Mouse (Mus musculus): ENCODE measurements around the gene Pakap. TPM values are rescaled to one million over a fixed set of nuclear protein-coding genes. Genes with fewer than 3 reads are reported as not detected.

Pakap gene
- polyA plus RNA-seq, 1 experiment from 2014 or later: 18.7 TPM

DNA sequence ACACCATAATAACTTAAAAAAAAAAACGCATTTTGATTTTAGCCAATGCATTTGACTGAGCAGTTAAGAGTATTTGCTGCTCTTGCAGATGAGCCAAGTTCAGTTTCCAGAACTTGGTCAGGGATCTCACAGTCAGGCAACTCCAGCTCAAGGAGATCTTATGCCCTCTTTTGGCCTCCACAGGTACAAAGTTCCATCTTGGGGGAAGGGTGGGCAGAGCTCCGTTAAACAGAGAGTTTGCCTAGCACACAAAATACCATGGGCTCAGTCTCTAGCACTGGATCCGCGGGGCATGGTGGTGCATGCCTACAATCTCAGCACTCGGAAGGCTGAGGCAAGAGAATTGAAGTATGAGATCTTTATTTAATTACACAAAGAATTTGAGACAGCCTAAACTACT is 164.4 kb downstream of the Pakap start:
- 88% methylated on average over 5 of the region's 5 CpGs for WGBS
- Histone ChIP-seq H3K9ac (ENCODE audit: low read depth, low read length) (no peak overlapping the region), H3K27ac (ENCODE audit: low read depth, low read length) (no peak overlapping the region), H3K4me3 (ENCODE audit: low read length) (no peak overlapping the region), H3K9me3 (ENCODE audit: control insufficient read depth, low read length) (no peaks in the 10 kb centered on the region), H3K4me1 (ENCODE audit: control insufficient read depth, insufficient read depth, low read length) (no peaks in the 10 kb centered on the region), H3K4me2 (replicated peaks; ENCODE audit: low read depth, low read length) (no peak overlapping the region), H3K27me3 (ENCODE audit: control insufficient read depth, insufficient read depth, low read length) (no peaks in the 10 kb centered on the region), H3K36me3 (ENCODE audit: control insufficient read depth, insufficient read depth, low read length) (no peaks in the 10 kb centered on the region)
- ATAC-seq (ENCODE audit: low FRiP score, low TSS enrichment): no peak

DNA sequence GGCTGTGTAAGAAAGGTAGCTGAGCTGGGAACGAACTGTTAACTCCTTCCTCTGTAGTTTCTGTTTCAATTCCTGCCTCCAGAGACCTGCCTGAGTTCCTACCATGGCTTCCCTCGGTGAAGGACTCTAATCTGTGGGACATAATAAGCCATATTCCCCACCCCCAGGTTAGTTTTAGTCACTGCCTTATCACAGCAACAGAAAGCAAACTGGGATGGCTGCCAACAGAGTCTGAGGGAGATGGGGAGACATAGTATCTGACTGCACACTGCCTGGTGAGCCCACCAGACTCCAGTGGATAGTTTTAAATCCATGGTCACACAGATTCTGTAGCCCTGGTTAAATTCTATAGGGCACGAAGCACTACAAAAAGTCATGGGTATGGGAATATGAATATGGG is 165.5 kb downstream of the Pakap start:
- no peaks in the 10 kb centered on the region for H3K4me1 ChIP-seq (ENCODE audit: control insufficient read depth, insufficient read depth, low read length)
- H3K27ac ChIP-seq (ENCODE audit: low read depth, low read length): no peak overlapping the region
- H3K4me3 ChIP-seq (ENCODE audit: low read length): no peak overlapping the region
- no peaks in the 10 kb centered on the region for H3K36me3 ChIP-seq (ENCODE audit: control insufficient read depth, insufficient read depth, low read length)
- no peak for ATAC-seq (ENCODE audit: low FRiP score, low TSS enrichment)
- H3K4me2 ChIP-seq (replicated peaks; ENCODE audit: low read depth, low read length): no peak overlapping the region
- WGBS: 73% methylated on average over 3 of the region's 3 CpGs
- H3K9me3 ChIP-seq (ENCODE audit: control insufficient read depth, low read length): no peaks in the 10 kb centered on the region
- no peaks in the 10 kb centered on the region for H3K27me3 ChIP-seq (ENCODE audit: control insufficient read depth, insufficient read depth, low read length)
- no peak overlapping the region for H3K9ac ChIP-seq (ENCODE audit: low read depth, low read length)

DNA sequence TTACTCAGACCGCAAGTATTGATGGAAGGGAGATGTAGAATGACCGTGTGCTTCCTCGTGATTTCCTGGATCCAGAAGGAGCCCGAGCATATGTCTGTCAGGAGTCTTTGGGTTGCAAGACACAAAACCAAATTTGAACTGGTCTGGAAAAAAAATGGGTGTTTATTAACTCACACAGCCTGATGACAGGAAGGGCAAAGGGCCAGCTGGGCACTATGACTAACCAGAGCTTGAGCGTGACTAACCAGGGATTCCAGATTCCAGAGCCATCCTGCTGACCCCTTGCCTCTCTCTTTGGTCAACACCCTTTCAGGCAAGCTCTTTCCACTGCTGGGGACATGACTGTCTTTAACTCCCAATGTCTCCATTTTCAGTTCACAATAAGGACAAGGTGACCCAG is 167.4 kb downstream of the Pakap start:
- H3K4me1 ChIP-seq (ENCODE audit: control insufficient read depth, insufficient read depth, low read length): no peaks in the 10 kb centered on the region
- H3K9ac ChIP-seq (ENCODE audit: low read depth, low read length): no peak overlapping the region
- no peak overlapping the region for H3K27ac ChIP-seq (ENCODE audit: low read depth, low read length)
- no peaks in the 10 kb centered on the region for H3K27me3 ChIP-seq (ENCODE audit: control insufficient read depth, insufficient read depth, low read length)
- WGBS: 90% methylated on average over 5 of the region's 5 CpGs
- H3K36me3 ChIP-seq (ENCODE audit: control insufficient read depth, insufficient read depth, low read length): no peaks in the 10 kb centered on the region
- no peaks in the 10 kb centered on the region for H3K9me3 ChIP-seq (ENCODE audit: control insufficient read depth, low read length)
- no peak for ATAC-seq (ENCODE audit: low FRiP score, low TSS enrichment)
- H3K4me2 ChIP-seq (replicated peaks; ENCODE audit: low read depth, low read length): no peak overlapping the region
- no peak overlapping the region for H3K4me3 ChIP-seq (ENCODE audit: low read length)

DNA sequence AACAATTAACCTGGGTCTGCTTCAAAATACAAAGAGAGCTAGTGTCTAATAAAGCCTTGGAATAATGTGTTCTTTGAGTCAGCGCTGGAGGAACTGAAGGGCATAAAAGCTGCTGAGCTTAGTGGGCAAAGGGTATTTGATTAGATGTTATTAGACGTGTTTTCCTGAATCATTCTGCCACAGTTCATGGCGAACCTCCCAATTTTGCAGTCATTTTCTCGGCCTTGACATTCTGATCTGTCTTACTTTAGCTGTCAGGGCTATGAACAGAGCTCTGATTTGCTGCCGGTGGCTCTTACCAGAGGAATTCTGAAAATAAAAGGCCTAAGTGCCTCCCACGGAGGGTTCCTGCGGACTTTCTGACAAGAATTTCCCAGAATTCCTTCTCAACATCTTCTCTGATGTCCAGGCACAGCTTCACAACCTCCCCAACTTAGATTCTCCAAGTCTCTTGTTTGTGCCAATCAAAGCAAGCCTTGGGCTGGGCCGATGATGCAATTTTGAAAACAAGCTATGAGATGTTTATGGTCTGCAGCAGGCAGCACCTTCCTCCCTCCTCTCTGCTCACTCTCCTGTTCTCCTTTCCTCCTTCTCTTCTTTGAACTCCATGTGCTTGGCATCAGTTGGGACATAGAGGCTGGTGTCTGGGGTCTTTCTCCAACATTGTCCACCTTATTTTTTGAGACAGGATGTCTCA is 171.0 kb downstream of the Pakap start:
- Histone ChIP-seq H3K9ac (ENCODE audit: low read depth, low read length) (no peak overlapping the region), H3K27ac (ENCODE audit: low read depth, low read length) (no peak overlapping the region), H3K4me3 (ENCODE audit: low read length) (no peak overlapping the region), H3K4me2 (replicated peaks; ENCODE audit: low read depth, low read length) (no peak overlapping the region), H3K9me3 (ENCODE audit: control insufficient read depth, low read length) (no peaks in the 10 kb centered on the region), H3K36me3 (ENCODE audit: control insufficient read depth, insufficient read depth, low read length) (no peaks in the 10 kb centered on the region), H3K4me1 (ENCODE audit: control insufficient read depth, insufficient read depth, low read length) (0 out of 2 replicates have a peak, but pooled peaks cover 3% of the 10 kb centered on the region), H3K27me3 (ENCODE audit: control insufficient read depth, insufficient read depth, low read length) (no peaks in the 10 kb centered on the region)
- ATAC-seq (ENCODE audit: low FRiP score, low TSS enrichment): no peak
- WGBS: 43% methylated on average over 8 of the region's 8 CpGs

DNA sequence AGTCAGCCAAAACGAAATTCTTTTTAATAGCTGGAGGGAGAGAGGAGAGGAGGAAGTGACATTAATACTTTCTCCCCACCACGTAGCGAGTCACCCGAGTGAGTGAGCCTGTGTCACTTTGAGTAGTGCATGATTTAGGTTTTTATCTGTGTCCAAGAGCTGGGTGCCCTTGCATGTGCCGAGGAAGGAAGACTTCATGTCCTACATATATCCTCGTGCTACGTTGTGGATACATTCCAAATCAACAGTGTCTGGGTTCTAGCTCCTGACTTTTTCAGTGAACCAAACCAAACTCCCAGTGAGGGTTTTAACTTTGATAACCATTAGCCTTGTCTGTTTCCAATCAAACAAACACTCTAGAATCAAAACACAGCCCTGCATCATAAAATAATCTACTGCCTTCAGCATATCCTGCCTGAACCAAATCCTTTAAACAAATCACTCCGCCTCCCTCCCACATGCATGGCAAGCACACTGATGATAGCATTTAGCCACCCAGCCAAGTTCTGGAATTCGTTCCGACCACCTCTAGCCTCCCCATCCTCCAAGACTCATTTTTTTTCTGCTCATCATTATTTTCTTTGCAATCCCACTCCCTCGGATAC is 175.4 kb downstream of the Pakap start:
- no peak overlapping the region for H3K27ac ChIP-seq (ENCODE audit: low read depth, low read length)
- 0 out of 2 replicates have a peak, but pooled peaks cover 6% of the 10 kb centered on the region for H3K4me1 ChIP-seq (ENCODE audit: control insufficient read depth, insufficient read depth, low read length)
- no peaks in the 10 kb centered on the region for H3K27me3 ChIP-seq (ENCODE audit: control insufficient read depth, insufficient read depth, low read length)
- no peak overlapping the region for H3K4me3 ChIP-seq (ENCODE audit: low read length)
- no peak overlapping the region for H3K4me2 ChIP-seq (replicated peaks; ENCODE audit: low read depth, low read length)
- H3K9ac ChIP-seq (ENCODE audit: low read depth, low read length): no peak overlapping the region
- no peaks in the 10 kb centered on the region for H3K9me3 ChIP-seq (ENCODE audit: control insufficient read depth, low read length)
- H3K36me3 ChIP-seq (ENCODE audit: control insufficient read depth, insufficient read depth, low read length): no peaks in the 10 kb centered on the region
- 36% methylated on average over 11 of the region's 11 CpGs for WGBS
- ATAC-seq (ENCODE audit: low FRiP score, low TSS enrichment): no peak; the same call in 1 of the 2 replicates

DNA sequence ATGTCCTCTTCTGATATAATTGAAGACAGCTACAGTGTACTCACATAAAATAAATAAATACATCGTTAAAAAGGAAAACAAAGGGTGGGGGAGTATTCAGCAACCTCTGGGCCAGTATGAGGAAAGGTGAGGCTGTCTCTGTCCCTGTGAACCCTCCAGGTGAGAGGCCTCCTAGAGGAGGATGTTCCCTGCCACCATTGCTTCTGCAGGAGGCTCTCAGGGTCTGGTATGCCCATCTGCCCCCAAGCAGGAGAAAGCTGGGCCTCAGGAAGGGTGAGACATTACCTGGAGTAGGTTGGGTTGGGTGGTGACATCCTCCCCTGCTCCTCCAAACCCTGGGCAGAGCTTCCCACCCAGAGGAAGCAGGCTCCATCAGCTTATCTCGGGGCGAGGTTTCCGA is 182.7 kb downstream of the Pakap start:
- Histone ChIP-seq H3K4me3 (ENCODE audit: low read length) (no peak overlapping the region), H3K9me3 (ENCODE audit: control insufficient read depth, low read length) (no peaks in the 10 kb centered on the region), H3K4me2 (replicated peaks; ENCODE audit: low read depth, low read length) (no peak overlapping the region), H3K27ac (ENCODE audit: low read depth, low read length) (no peak overlapping the region), H3K36me3 (ENCODE audit: control insufficient read depth, insufficient read depth, low read length) (no peaks in the 10 kb centered on the region), H3K27me3 (ENCODE audit: control insufficient read depth, insufficient read depth, low read length) (no peaks in the 10 kb centered on the region), H3K9ac (ENCODE audit: low read depth, low read length) (no peak overlapping the region), H3K4me1 (ENCODE audit: control insufficient read depth, insufficient read depth, low read length) (peaks cover 10% of the 10 kb centered on the region; the same call in 1 of the 2 replicates)
- 40% methylated on average over 4 of the region's 4 CpGs for WGBS
- ATAC-seq (ENCODE audit: low FRiP score, low TSS enrichment): 0 out of 2 replicates have a peak, but pooled peaks have one; percentile 16

DNA sequence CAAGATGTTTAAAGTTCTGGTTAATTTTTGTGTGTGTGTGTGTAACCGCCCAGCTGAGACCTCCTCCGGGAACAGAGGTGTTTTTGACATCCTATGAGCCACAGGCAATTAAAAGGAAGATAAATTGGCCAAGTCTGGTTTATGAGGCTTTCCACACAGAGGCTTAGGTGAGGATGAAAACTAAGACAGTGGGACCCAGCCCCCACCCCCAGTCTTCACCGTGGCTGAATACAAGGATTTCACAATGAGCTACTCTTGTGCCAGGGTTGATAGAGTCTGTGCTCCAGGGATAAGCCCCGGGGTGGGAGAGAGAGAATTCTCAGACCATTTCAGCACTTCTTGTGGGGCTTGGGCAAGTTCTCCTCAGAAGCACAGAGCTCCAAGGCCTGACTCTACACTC is 183.1 kb downstream of the Pakap start:
- peak; percentile 60; the same call in 1 of the 2 replicates for ATAC-seq (ENCODE audit: low FRiP score, low TSS enrichment)
- Histone ChIP-seq H3K9me3 (ENCODE audit: control insufficient read depth, low read length) (no peaks in the 10 kb centered on the region), H3K4me3 (ENCODE audit: low read length) (no peak overlapping the region), H3K27ac (ENCODE audit: low read depth, low read length) (no peak overlapping the region), H3K4me1 (ENCODE audit: control insufficient read depth, insufficient read depth, low read length) (peaks cover 10% of the 10 kb centered on the region; the same call in 1 of the 2 replicates), H3K9ac (ENCODE audit: low read depth, low read length) (no peak overlapping the region), H3K36me3 (ENCODE audit: control insufficient read depth, insufficient read depth, low read length) (no peaks in the 10 kb centered on the region), H3K27me3 (ENCODE audit: control insufficient read depth, insufficient read depth, low read length) (no peaks in the 10 kb centered on the region), H3K4me2 (replicated peaks; ENCODE audit: low read depth, low read length) (no peak overlapping the region)
- 33% methylated on average over 4 of the region's 4 CpGs for WGBS

DNA sequence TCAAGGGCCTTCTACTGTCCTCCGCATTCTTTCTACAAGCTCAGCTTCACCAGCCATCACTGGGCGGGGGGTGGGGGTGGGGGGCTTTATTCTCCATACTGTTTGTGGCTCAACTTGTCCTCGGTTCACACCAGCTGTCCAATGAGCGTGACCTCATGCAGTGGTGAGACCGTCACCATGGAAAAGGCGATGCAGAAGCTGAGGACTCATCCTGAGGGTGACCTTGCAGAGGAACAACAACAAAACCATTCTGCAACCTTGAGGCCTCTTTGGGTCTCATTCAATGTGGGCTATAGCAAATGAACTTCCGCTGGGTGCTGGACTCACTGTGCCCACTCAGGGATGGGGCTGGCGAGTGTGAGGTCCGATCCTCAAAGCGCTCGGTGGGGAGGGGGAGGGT is 183.6 kb downstream of the Pakap start:
- Histone ChIP-seq H3K9me3 (ENCODE audit: control insufficient read depth, low read length) (no peaks in the 10 kb centered on the region), H3K4me1 (ENCODE audit: control insufficient read depth, insufficient read depth, low read length) (peaks cover 10% of the 10 kb centered on the region; the same call in 1 of the 2 replicates), H3K36me3 (ENCODE audit: control insufficient read depth, insufficient read depth, low read length) (no peaks in the 10 kb centered on the region), H3K4me2 (replicated peaks; ENCODE audit: low read depth, low read length) (no peak overlapping the region), H3K9ac (ENCODE audit: low read depth, low read length) (no peak overlapping the region), H3K4me3 (ENCODE audit: low read length) (no peak overlapping the region), H3K27me3 (ENCODE audit: control insufficient read depth, insufficient read depth, low read length) (no peaks in the 10 kb centered on the region), H3K27ac (ENCODE audit: low read depth, low read length) (no peak overlapping the region)
- WGBS: 76% methylated on average over 11 of the region's 11 CpGs
- ATAC-seq (ENCODE audit: low FRiP score, low TSS enrichment): no peak; the same call in 1 of the 2 replicates

DNA sequence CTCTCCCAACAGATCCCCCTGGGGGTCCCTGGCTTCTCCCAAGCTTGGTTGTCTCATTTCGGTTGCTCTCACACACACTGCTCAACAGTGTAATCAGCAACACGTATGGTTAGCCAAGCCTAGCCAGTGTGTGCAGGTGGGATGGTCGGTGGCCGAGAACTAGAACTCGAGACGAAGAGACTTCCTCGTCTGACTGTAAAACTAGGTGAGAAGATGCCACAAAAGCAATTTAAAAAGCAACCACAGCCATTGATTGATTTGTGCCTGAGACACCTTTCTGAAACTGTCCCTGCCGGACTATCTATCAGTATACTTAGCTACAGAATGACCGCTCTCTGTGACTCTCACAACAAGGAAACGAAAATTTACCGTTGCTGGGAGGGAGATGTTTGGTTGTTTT is 187.1 kb downstream of the Pakap start:
- Histone ChIP-seq H3K27me3 (ENCODE audit: control insufficient read depth, insufficient read depth, low read length) (no peaks in the 10 kb centered on the region), H3K4me2 (replicated peaks; ENCODE audit: low read depth, low read length) (no peak overlapping the region), H3K36me3 (ENCODE audit: control insufficient read depth, insufficient read depth, low read length) (no peaks in the 10 kb centered on the region), H3K27ac (ENCODE audit: low read depth, low read length) (no peak overlapping the region), H3K9ac (ENCODE audit: low read depth, low read length) (no peak overlapping the region), H3K4me3 (ENCODE audit: low read length) (no peak overlapping the region), H3K9me3 (ENCODE audit: control insufficient read depth, low read length) (no peaks in the 10 kb centered on the region), H3K4me1 (ENCODE audit: control insufficient read depth, insufficient read depth, low read length) (peaks cover 20% of the 10 kb centered on the region)
- 67% methylated on average over 11 of the region's 11 CpGs for WGBS
- no peak for ATAC-seq (ENCODE audit: low FRiP score, low TSS enrichment)

Measured in kidney, embryonic 14.5 days (tissue).